Mouse (Mus musculus): ENCODE results near the gene Zfp329. TPM values are rescaled to one million over a fixed set of nuclear protein-coding genes. Genes with fewer than 3 reads are reported as not detected.
"Not testable (repeated sequence)": the region's sequence is repeated elsewhere in the genome, so short reads cannot be mapped to it uniquely, and the experiment has no call there.

Gene Zfp329
- total RNA-seq (2021), result 1 to 10 TPM; 4.4 to 4.6 TPM
- long read RNA-seq, experiment 1, full-length matches to known transcripts, result 1 of 2 reads
- long read RNA-seq, experiment 1, partial matches to known transcripts, result 1 of 2 reads
- long read RNA-seq, experiment 1, other reads (novel, unspliced or antisense), result 0 of 2 reads
- long read RNA-seq, experiment 2, partial matches to known transcripts, result 0 of 1 reads
- long read RNA-seq, experiment 2, other reads (novel, unspliced or antisense), result 0 of 1 reads

GRCm38 (mm10) chr7:12818521-12819295, at the start of gene Zfp329:
Gene Zfp329 (minus strand): TSS chr7:12818858.
- peak; percentile 90 for DNase-seq
- intact Hi-C loops (cut with DNase I; ENCODE audit: low total_unique reads), result no loop called here

- no peak for DNase-seq
- intact Hi-C loops (cut with DNase I; ENCODE audit: low total_unique reads), result no loop called here
Observed at GRCm38 (mm10) chr7:12835779-12836178, 17.1 kb upstream of the Zfp329 start.

- intact Hi-C loops (cut with DNase I; ENCODE audit: low total_unique reads), result no loop called here
- peak; percentile 19 for DNase-seq
Observed at GRCm38 (mm10) chr7:12835193-12835671, 16.6 kb upstream of the Zfp329 start.

DNA sequence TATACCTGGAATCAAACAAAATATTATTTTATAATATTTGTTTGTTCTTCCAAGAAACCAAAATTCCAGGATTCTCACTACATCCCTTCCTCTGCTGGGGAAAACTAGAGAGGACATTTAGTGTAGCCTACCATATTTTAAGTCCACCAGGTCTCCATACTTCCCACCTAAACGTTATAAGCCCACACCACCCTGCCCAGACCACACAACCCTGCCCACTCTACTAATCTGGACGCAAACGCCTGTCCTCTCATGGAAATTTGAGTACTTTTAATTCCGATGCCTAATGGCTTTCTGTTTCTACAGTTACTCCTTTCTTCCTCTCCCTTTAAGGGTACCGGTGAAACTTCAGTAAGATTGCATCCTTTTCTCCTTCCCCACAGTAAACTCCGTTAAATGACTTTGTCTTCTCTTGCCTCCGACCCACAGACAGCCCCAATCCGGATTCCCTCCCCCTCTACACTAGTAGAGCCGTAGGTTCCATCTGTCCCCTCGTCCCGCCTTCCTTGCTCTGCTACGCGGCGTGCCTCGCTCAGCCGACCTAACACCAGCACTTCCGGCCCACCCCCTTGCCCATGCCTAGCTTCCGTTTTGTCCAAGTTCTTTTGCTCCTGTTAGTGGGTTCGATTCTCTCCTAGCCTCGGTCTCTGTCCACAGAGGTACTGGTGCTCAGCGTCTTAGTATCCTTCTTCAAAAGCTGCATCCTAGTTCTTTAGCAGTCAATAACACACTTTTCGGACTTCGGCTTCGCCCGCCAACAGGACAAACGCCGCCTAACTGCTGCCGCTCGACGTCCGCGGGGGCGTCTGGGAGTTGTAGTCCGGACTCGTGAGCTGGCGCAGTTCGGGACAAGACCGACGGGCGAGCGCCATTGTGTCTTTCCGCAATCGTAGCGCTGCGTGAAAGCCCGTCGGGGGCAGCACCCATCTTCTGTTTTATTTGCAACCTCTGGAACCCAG, 15.8 kb upstream of the Zfp329 start, which contains the start of gene Zfp110:
Gene Zfp110, plus strand, starts transcription at position 600 of the 959 bp plus-strand sequence.
- intact Hi-C loops (cut with DNase I; ENCODE audit: low total_unique reads), result no loop called here
- DNase-seq, result peak; percentile 91

GRCm38 (mm10) chr7:12815566-12815965, 3.1 kb downstream of the Zfp329 start:
- intact Hi-C loops (cut with DNase I; ENCODE audit: low total_unique reads), result no loop called here
- DNase-seq, result no peak

- no peak for DNase-seq
- intact Hi-C loops (cut with DNase I; ENCODE audit: low total_unique reads), result no loop called here
Observed at GRCm38 (mm10) chr7:12803727-12804071, 15.0 kb downstream of the Zfp329 start.

- peak; percentile 58 for DNase-seq
- intact Hi-C loops (cut with DNase I; ENCODE audit: low total_unique reads), result no loop called here
Observed at GRCm38 (mm10) chr7:12802866-12803726, 15.6 kb downstream of the Zfp329 start, which contains the start of gene Zscan18. Gene Zscan18 (minus strand): TSS chr7:12803635.

GRCm38 (mm10) chr7:12799554-12799953, 19.1 kb downstream of the Zfp329 start:
- intact Hi-C loops (cut with DNase I; ENCODE audit: low total_unique reads), result no loop called here
- no peak for DNase-seq

DNA sequence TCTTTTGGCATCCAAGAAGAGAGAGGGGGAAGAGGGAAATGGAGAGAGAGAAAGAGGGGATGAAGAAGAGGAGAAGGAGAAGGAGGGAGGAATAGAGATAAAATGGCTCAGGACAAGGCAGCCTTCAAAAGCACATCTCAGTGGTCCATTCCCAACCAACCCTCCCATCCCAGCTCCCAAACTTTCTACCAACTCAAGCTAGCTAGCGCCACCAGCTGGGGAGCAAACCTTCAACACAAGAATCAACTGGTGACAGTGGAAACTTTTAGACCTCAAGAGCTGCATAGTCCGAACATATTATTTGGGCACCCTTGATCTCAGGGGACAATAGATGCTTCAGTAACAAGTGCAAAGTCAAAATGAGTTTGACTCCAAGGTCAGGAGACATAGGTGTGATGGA, 20.7 kb downstream of the Zfp329 start:
- no peak for DNase-seq
- intact Hi-C loops (cut with DNase I; ENCODE audit: low total_unique reads), result no loop called here

DNA sequence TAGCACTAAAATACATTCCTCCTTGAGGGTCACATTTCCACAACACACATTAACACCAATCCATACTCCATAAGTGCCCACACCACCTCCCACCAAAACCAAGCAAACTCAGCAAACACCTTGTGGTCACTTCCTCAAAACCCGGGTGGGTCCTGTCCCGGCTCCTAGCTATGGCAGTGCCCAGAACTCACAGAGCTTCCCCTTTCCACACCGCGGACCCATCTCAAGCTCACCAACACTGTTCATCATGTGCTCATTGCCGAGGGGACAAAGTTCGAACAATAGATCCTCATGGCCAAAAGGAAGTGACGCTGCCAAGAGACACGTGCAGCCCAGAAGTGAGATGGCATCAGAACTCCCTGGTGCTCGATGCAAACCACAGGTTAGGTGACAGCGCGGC, 26.0 kb downstream of the Zfp329 start:
- intact Hi-C loops (cut with DNase I; ENCODE audit: low total_unique reads); DNase-seq: not testable (repeated sequence)

- intact Hi-C loops (cut with DNase I; ENCODE audit: low total_unique reads), result no loop called here
- no peak for DNase-seq
Observed at GRCm38 (mm10) chr7:12788025-12788424, 30.6 kb downstream of the Zfp329 start.

DNA sequence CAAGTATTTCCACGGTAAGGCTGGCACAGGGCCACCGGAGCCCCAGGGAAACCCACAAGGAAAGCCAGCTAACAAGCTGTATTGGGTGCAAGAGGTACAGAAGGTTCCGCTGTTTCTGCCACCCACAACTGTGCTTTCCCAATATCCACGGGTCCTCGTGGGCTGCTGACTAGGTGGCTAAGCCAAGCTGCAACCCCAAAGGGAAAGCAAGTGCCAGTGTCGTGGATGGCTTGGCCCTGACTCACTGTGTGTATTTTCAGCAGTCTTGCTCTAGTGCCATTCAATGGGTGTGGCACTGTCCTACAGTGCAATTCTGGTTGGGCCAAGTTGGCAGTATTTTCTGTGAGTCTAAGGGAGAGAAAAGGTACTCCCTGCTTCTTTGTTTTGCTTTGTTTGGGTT, 31.3 kb downstream of the Zfp329 start:
- no peak for DNase-seq

GRCm38 (mm10) chr7:12780151-12780830, 38.4 kb downstream of the Zfp329 start:
- intact Hi-C loops (cut with DNase I; ENCODE audit: low total_unique reads), result no loop called here
- peak; percentile 80 for DNase-seq

More for the DNA sequence above, 31.3 kb downstream of the Zfp329 start:
- intact Hi-C loops (cut with DNase I; ENCODE audit: low total_unique reads), result no loop called here

GRCm38 (mm10) chr7:12779782-12780150, 38.9 kb downstream of the Zfp329 start:
- intact Hi-C loops (cut with DNase I; ENCODE audit: low total_unique reads), result no loop called here
- DNase-seq, result no peak

- intact Hi-C loops (cut with DNase I; ENCODE audit: low total_unique reads), result no loop called here
- no peak for DNase-seq
Observed at GRCm38 (mm10) chr7:12779141-12779540, 39.5 kb downstream of the Zfp329 start.

- intact Hi-C loops (cut with DNase I; ENCODE audit: low total_unique reads), result no loop called here
Observed at GRCm38 (mm10) chr7:12774606-12775005, 44.1 kb downstream of the Zfp329 start.

DNA sequence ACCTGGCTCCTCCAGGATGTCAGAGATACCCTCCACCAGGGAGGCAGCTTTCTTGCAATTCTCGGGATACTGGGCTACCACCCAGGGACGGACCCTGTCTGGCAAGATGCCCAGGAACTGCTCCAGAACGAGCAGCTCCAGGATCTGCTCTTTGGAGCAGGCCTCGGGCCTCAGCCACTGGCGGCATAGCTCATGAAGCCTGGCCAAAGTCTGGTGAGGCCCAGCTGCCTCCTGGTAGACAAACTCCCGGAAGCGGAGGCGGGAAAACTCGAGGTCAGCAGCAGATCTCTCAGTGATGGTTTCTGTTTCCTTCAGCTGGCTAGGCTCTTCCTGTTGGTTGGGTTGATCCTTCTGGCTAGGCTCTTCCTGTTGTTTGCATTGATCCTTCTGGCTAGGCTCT, 44.5 kb downstream of the Zfp329 start:
- intact Hi-C loops (cut with DNase I; ENCODE audit: low total_unique reads), result no loop called here
- DNase-seq, result no peak

More at GRCm38 (mm10) chr7:12774606-12775005, 44.1 kb downstream of the Zfp329 start:
- peak; percentile 47 for DNase-seq

All from gastrocnemius, postnatal 14 days (tissue).